Mouse (Mus musculus) heart, postnatal 0 days (tissue): ENCODE measurements around the gene Ankrd50. TPM values are rescaled to one million over a fixed set of nuclear protein-coding genes. Genes with fewer than 3 reads are reported as not detected.

Experiments
- ATAC-seq: fragments of 200-750 bp; cut with Nextera tagmentation; 2 replicates; pipeline ENCODE4 v1.8.0; 2017; ENCODE audit warnings: low read depth, moderate number of reproducible peaks, moderate library complexity; ENCODE audit not compliant: insufficient read depth
- DNase-seq: peaks from one replicate; pipeline ENCODE4 v3.0.0-alpha.2; 2016; ENCODE audit warnings: low spot score
- H3K27ac ChIP-seq: fragments of 300-500 bp; sonication (generic); 2 replicates; pipeline ENCODE4 v1.5.1; 2014; ENCODE audit warnings: low read depth, mild to moderate bottlenecking
- H3K27me3 ChIP-seq: fragments of 300-500 bp; sonication (generic); 2 replicates; pipeline ENCODE4 v1.6.1; 2014; ENCODE audit warnings: low read length, mixed read lengths; ENCODE audit not compliant: control insufficient read depth, insufficient read depth
- H3K36me3 ChIP-seq: fragments of 300-500 bp; sonication (generic); replicated peaks from 2 replicates; pipeline ENCODE4 v1.6.1; 2014; ENCODE audit warnings: low read length, mixed read lengths; ENCODE audit not compliant: control insufficient read depth, insufficient read depth
- H3K4me1 ChIP-seq: fragments of 300-500 bp; sonication (generic); 2 replicates; pipeline ENCODE4 v1.6.1; 2014; ENCODE audit warnings: antibody characterized with exemption; ENCODE audit not compliant: control insufficient read depth, insufficient read depth
- H3K4me2 ChIP-seq: fragments of 300-500 bp; sonication (generic); 2 replicates; pipeline ENCODE4 v1.6.1; 2014; ENCODE audit warnings: low read depth, mild to moderate bottlenecking, low read length, moderate library complexity
- H3K4me3 ChIP-seq: fragments of 300-500 bp; sonication (generic); 2 replicates; pipeline ENCODE4 v1.5.1; 2014; ENCODE audit warnings: low read depth, low read length
- H3K9ac ChIP-seq: fragments of 300-500 bp; sonication (generic); replicated peaks from 2 replicates; pipeline ENCODE4 v1.6.1; 2014; ENCODE audit warnings: low read depth, low read length, mixed read lengths
- H3K9me3 ChIP-seq: fragments of 300-500 bp; sonication (generic); replicated peaks from 2 replicates; pipeline ENCODE4 v1.6.1; 2016; ENCODE audit warnings: low read length; ENCODE audit not compliant: control insufficient read depth
- CTCF ChIP-seq: IDR thresholded peaks from 2 replicates; pipeline ENCODE4 v1.5.1; 2016; ENCODE audit warnings: antibody characterized with exemption, control low read depth, low read depth
- EP300 ChIP-seq: IDR thresholded peaks from 2 replicates; pipeline ENCODE4 v1.6.1; 2016; ENCODE audit warnings: antibody characterized with exemption, low read depth
- WGBS: fragments of 180-500 bp; shearing (Covaris S2); extraction: QIAGEN DNeasy Blood & Tissue Kit; methylation state at CpG from one replicate; pipeline ENCODE4 v1.1.7; 2014; 5-methylcytosine and 5-hydroxymethylcytosine counted together
- polyA plus RNA-seq: library from polyadenylated mRNA; unstranded; fragments of >200 nt; fragmentation: Nextera tagmentation; extraction: Ambion mirVana; gene quantifications from 2 replicates; pipeline ENCODE4 v1.2.1, GENCODE M21; 2015
- total RNA-seq: library from RNA; depleted of rRNA; stranded (reverse); fragments of >200 nt; gene quantifications from 2 replicates; pipeline ENCODE4 v1.2.3, GENCODE M21; 2014; ENCODE audit warnings: low replicate concordance

Ankrd50 gene
- total and polyA plus RNA-seq, 2 experiments from 2014 or later, result 10.9 to 85.9 TPM

GRCm38 (mm10) chr3:38502156-38502555 is 17.5 kb upstream of the Ankrd50 start:
- Histone ChIP-seq H3K4me1 (no peaks in the 10 kb centered on the region), H3K9ac (no peak overlapping the region), H3K36me3 (no peaks in the 10 kb centered on the region), H3K4me3 (no peak overlapping the region), H3K4me2 (no peak overlapping the region), H3K27ac (no peak overlapping the region), H3K9me3 (no peaks in the 10 kb centered on the region), H3K27me3 (no peaks in the 10 kb centered on the region)
- TF ChIP-seq EP300 (no peak), CTCF (no peak)
- DNase-seq (no peak), ATAC-seq (no peak)
- WGBS, result 79% methylated on average over 5 of the region's 5 CpGs

GRCm38 (mm10) chr3:38501739-38502138 is 17.1 kb upstream of the Ankrd50 start:
- Histone ChIP-seq H3K9me3 (no peaks in the 10 kb centered on the region), H3K4me3 (no peak overlapping the region), H3K4me2 (no peak overlapping the region), H3K4me1 (no peaks in the 10 kb centered on the region), H3K9ac (no peak overlapping the region), H3K27ac (no peak overlapping the region), H3K27me3 (no peaks in the 10 kb centered on the region), H3K36me3 (no peaks in the 10 kb centered on the region)
- ATAC-seq (no peak), DNase-seq (no peak)
- WGBS, result 92% methylated on average over 2 of the region's 2 CpGs
- TF ChIP-seq CTCF (no peak), EP300 (no peak)

- Histone ChIP-seq H3K4me3 (no peak overlapping the region), H3K4me2 (no peak overlapping the region), H3K4me1 (no peaks in the 10 kb centered on the region), H3K36me3 (no peaks in the 10 kb centered on the region), H3K9me3 (no peaks in the 10 kb centered on the region), H3K9ac (no peak overlapping the region), H3K27ac (no peak overlapping the region), H3K27me3 (no peaks in the 10 kb centered on the region)
- WGBS, result 54% methylated on average over 5 of the region's 5 CpGs
- DNase-seq (no peak), ATAC-seq (no peak)
- TF ChIP-seq EP300 (no peak), CTCF (no peak)
Measured at GRCm38 (mm10) chr3:38501316-38501715, 16.7 kb upstream of the Ankrd50 start.

- no peaks in the 10 kb centered on the region for H3K9me3 ChIP-seq
- 87% methylated on average over 3 of the region's 3 CpGs for WGBS
- H3K4me1 ChIP-seq, result no peaks in the 10 kb centered on the region
- no peak overlapping the region for H3K9ac ChIP-seq
- H3K4me2 ChIP-seq, result no peak overlapping the region
- H3K27ac ChIP-seq, result no peak overlapping the region
- no peak for ATAC-seq
- no peak for DNase-seq
- no peaks in the 10 kb centered on the region for H3K36me3 ChIP-seq
- H3K4me3 ChIP-seq, result no peak overlapping the region
- H3K27me3 ChIP-seq, result no peaks in the 10 kb centered on the region
- TF ChIP-seq CTCF (no peak), EP300 (no peak)
Measured at GRCm38 (mm10) chr3:38498561-38498960, 13.9 kb upstream of the Ankrd50 start.

GRCm38 (mm10) chr3:38496795-38497385 is 12.2 kb upstream of the Ankrd50 start:
- H3K4me3 ChIP-seq, result no peak overlapping the region
- ATAC-seq (no peak), DNase-seq (no peak)
- H3K9me3 ChIP-seq, result no peaks in the 10 kb centered on the region
- H3K36me3 ChIP-seq, result no peaks in the 10 kb centered on the region
- H3K4me2 ChIP-seq, result no peak overlapping the region
- no peaks in the 10 kb centered on the region for H3K27me3 ChIP-seq
- no peak overlapping the region for H3K9ac ChIP-seq
- TF ChIP-seq EP300 (no peak), CTCF (no peak)
- H3K27ac ChIP-seq, result no peak overlapping the region
- H3K4me1 ChIP-seq, result no peaks in the 10 kb centered on the region
- WGBS, result 75% methylated on average over 3 of the region's 3 CpGs

GRCm38 (mm10) chr3:38491702-38492101 is 7.1 kb upstream of the Ankrd50 start:
- ATAC-seq (no peak), DNase-seq (no peak)
- WGBS, result 59% methylated on average over 3 of the region's 3 CpGs
- H3K9ac ChIP-seq, result no peak overlapping the region
- no peak overlapping the region for H3K4me3 ChIP-seq
- H3K9me3 ChIP-seq, result no peaks in the 10 kb centered on the region
- H3K27me3 ChIP-seq, result no peaks in the 10 kb centered on the region
- no peak overlapping the region for H3K27ac ChIP-seq
- no peaks in the 10 kb centered on the region for H3K36me3 ChIP-seq
- 0 out of 2 replicates have a peak, but pooled peaks cover 5% of the 10 kb centered on the region for H3K4me1 ChIP-seq
- no peak overlapping the region for H3K4me2 ChIP-seq
- no peak for TF ChIP-seq CTCF
- TF ChIP-seq EP300, result no peak
